ENCODE assay signal across 22 mouse cellular contexts in genomic region chr12:10686747-10687146, GRCm38 (mm10).
A peak's percentile ranks its signal among the peaks of the same experiment; 100 is the strongest.
DNase-seq lines count a peak whose midpoint lies in the region; ATAC-seq lines count a peak whose summit lies in the region.
"Had no signal": no experiment of that assay in that cellular context is flagged by ENCODE, and none has a peak within 500 bp of the region (broad histone marks: within the 10 kb centered on the region; RNA-seq: fewer than 3 reads in every experiment).

No protein-coding gene starts in this region.

- H3K36me3 ChIP-seq in hindbrain, embryonic 13.5 days, result no peaks in the 10 kb centered on the region
- no peaks in the 10 kb centered on the region for H3K36me3 ChIP-seq in hindbrain, embryonic 10.5 days
- H3K36me3 ChIP-seq in neural tube, embryonic 14.5 days (ENCODE audit: control insufficient read depth, insufficient read depth, low read length), result no peaks in the 10 kb centered on the region
- H3K36me3 ChIP-seq in neural tube, embryonic 15.5 days, result no peaks in the 10 kb centered on the region
- no peaks in the 10 kb centered on the region for H3K36me3 ChIP-seq in forebrain, embryonic 16.5 days (ENCODE audit: control insufficient read depth, insufficient read depth)
- H3K36me3 ChIP-seq: embryonic facial prominence, embryonic 12.5 days; G1E; heart, embryonic 13.5 days had no signal

- no peaks in the 10 kb centered on the region for H3K27me3 ChIP-seq in hindbrain, embryonic 13.5 days
- no peaks in the 10 kb centered on the region for H3K27me3 ChIP-seq in hindbrain, embryonic 10.5 days (ENCODE audit: insufficient read depth, poor library complexity, severe bottlenecking)
- no peaks in the 10 kb centered on the region for H3K27me3 ChIP-seq in neural tube, embryonic 14.5 days (ENCODE audit: control insufficient read depth, insufficient read depth, low read length)
- H3K27me3 ChIP-seq in neural tube, embryonic 15.5 days (replicated peaks), result no peaks in the 10 kb centered on the region
- H3K27me3 ChIP-seq in forebrain, embryonic 16.5 days (replicated peaks; ENCODE audit: control insufficient read depth, insufficient read depth, low read length), result no peaks in the 10 kb centered on the region
- H3K27me3 ChIP-seq: embryonic facial prominence, embryonic 12.5 days; heart, embryonic 13.5 days had no signal

- no peak overlapping the region for H3K4me2 ChIP-seq in hindbrain, embryonic 13.5 days
- no peak overlapping the region for H3K4me2 ChIP-seq in neural tube, embryonic 14.5 days (ENCODE audit: low read depth, low read length)
- H3K4me2 ChIP-seq in neural tube, embryonic 15.5 days, result no peak overlapping the region
- H3K4me2 ChIP-seq in forebrain, embryonic 16.5 days (ENCODE audit: low read length), result no peak overlapping the region
- H3K4me2 ChIP-seq: embryonic facial prominence, embryonic 12.5 days; heart, embryonic 13.5 days had no signal

- H3K27ac ChIP-seq in hindbrain, embryonic 13.5 days, result no peak overlapping the region
- H3K27ac ChIP-seq in hindbrain, embryonic 10.5 days, result no peak overlapping the region
- H3K27ac ChIP-seq in neural tube, embryonic 14.5 days (ENCODE audit: low read depth, low read length), result no peak overlapping the region
- H3K27ac ChIP-seq in neural tube, embryonic 15.5 days (replicated peaks), result no peak overlapping the region
- H3K27ac ChIP-seq in forebrain, embryonic 16.5 days (ENCODE audit: low read length), result peak overlapping the region; percentile 33; the same call in 1 of the 2 replicates
- H3K27ac ChIP-seq: embryonic facial prominence, embryonic 12.5 days; heart, embryonic 13.5 days had no signal

- H3K4me3 ChIP-seq in hindbrain, embryonic 13.5 days, result no peak overlapping the region
- H3K4me3 ChIP-seq in hindbrain, embryonic 10.5 days, result no peak overlapping the region
- H3K4me3 ChIP-seq in neural tube, embryonic 14.5 days (ENCODE audit: low read depth, low read length), result no peak overlapping the region
- no peak overlapping the region for H3K4me3 ChIP-seq in neural tube, embryonic 15.5 days (replicated peaks)
- H3K4me3 ChIP-seq in forebrain, embryonic 16.5 days (replicated peaks; ENCODE audit: low read length), result no peak overlapping the region
- H3K4me3 ChIP-seq: embryonic facial prominence, embryonic 12.5 days; heart, embryonic 13.5 days had no signal

- no peaks in the 10 kb centered on the region for H3K4me1 ChIP-seq in hindbrain, embryonic 13.5 days (replicated peaks)
- H3K4me1 ChIP-seq in hindbrain, embryonic 10.5 days (replicated peaks), result no peaks in the 10 kb centered on the region
- H3K4me1 ChIP-seq in neural tube, embryonic 14.5 days (ENCODE audit: control insufficient read depth, insufficient read depth, low read length), result no peaks in the 10 kb centered on the region
- H3K4me1 ChIP-seq in neural tube, embryonic 15.5 days, result peaks cover 4% of the 10 kb centered on the region; the same call in 1 of the 2 replicates
- no peaks in the 10 kb centered on the region; the same call in 1 of the 2 replicates for H3K4me1 ChIP-seq in forebrain, embryonic 16.5 days (replicated peaks; ENCODE audit: control insufficient read depth, insufficient read depth, low read length)
- H3K4me1 ChIP-seq: embryonic facial prominence, embryonic 12.5 days; heart, embryonic 13.5 days had no signal

- no peak for DNase-seq in hindbrain, embryonic 10.5 days (ENCODE audit: low spot score)
- no peak for DNase-seq in layer of hippocampus, postnatal 10 days (ENCODE audit: low spot score in 2 of 2)
- no peak for DNase-seq in liver
- DNase-seq: adrenal gland, adult 8-10 months; adrenal gland, postnatal 36 days; cerebellum, adult 11 months; cerebellum, adult 8-10 months; cerebellum, postnatal 14 days; embryo, embryonic 11 days; gastrocnemius, postnatal 36 days; heart, adult 11 months; heart, postnatal 36 days; kidney, adult 2 months had no signal

- H3K9ac ChIP-seq in hindbrain, embryonic 13.5 days, result no peak overlapping the region
- no peak overlapping the region for H3K9ac ChIP-seq in neural tube, embryonic 14.5 days (replicated peaks; ENCODE audit: low read depth, low read length)
- no peak overlapping the region for H3K9ac ChIP-seq in neural tube, embryonic 15.5 days (replicated peaks)
- no peak overlapping the region for H3K9ac ChIP-seq in forebrain, embryonic 16.5 days (replicated peaks; ENCODE audit: low read depth, low read length)
- H3K9ac ChIP-seq: embryonic facial prominence, embryonic 12.5 days; heart, embryonic 13.5 days had no signal

- ATAC-seq in hindbrain, embryonic 13.5 days (ENCODE audit: low FRiP score), result 0 out of 2 replicates have a peak, but pooled peaks have one; percentile 59
- ATAC-seq in neural tube, embryonic 14.5 days (ENCODE audit: low read depth), result peak; percentile 56; the same call in 1 of the 2 replicates
- ATAC-seq in neural tube, embryonic 15.5 days (ENCODE audit: low FRiP score), result no peak
- ATAC-seq in forebrain, embryonic 16.5 days, result peak; percentile 68
- ATAC-seq: CD4-positive, CD25-positive, alpha-beta regulatory T cell, adult 4 months; intestine, embryonic 16.5 days had no signal

- 67% methylated on average over 4 of the region's 4 CpGs for WGBS in hindbrain, embryonic 13.5 days
- WGBS in hindbrain, embryonic 10.5 days, result 85% methylated on average over 4 of the region's 4 CpGs
- 53% methylated on average over 4 of the region's 4 CpGs for WGBS in neural tube, embryonic 14.5 days
- WGBS in neural tube, embryonic 15.5 days, result 41% methylated on average over 4 of the region's 4 CpGs
- 20% methylated on average over 4 of the region's 4 CpGs for WGBS in forebrain, embryonic 16.5 days

- no peaks in the 10 kb centered on the region for H3K9me3 ChIP-seq in hindbrain, embryonic 13.5 days
- no peaks in the 10 kb centered on the region for H3K9me3 ChIP-seq in hindbrain, embryonic 10.5 days
- H3K9me3 ChIP-seq in neural tube, embryonic 14.5 days (ENCODE audit: control insufficient read depth, low read length), result no peaks in the 10 kb centered on the region
- H3K9me3 ChIP-seq in neural tube, embryonic 15.5 days (replicated peaks), result no peaks in the 10 kb centered on the region
- H3K9me3 ChIP-seq in forebrain, embryonic 16.5 days (ENCODE audit: control insufficient read depth, low read length), result no peaks in the 10 kb centered on the region
- H3K9me3 ChIP-seq: embryonic facial prominence, embryonic 12.5 days; G1E; heart, embryonic 13.5 days had no signal
